ENCODE assay signal across 11 mouse cellular contexts in the genomic region with DNA sequence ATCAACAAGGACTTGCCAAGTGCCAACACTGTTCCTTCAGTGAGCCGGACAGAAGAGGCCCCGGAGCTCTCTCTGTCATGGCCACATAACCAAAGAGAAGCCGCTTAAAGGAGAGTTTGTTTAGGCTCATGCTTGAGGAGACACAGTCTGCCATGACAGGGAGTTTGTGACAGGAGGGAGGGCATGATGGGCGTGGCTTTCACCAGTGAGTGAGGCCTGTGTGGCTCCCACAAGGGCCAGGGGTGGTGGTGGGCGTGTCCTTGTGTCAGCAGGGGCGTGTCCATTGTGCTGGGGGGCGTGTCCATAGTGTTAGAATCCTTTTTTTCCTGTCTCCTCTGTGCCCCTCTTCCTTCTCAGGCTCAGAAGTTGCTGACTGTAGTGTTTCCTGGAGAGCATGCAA.
DNase-seq lines count a peak whose midpoint lies in the region; ATAC-seq lines count a peak whose summit lies in the region.
"Had no signal": no experiment of that assay in that cellular context is flagged by ENCODE, and none has a peak within 500 bp of the region (broad histone marks: within the 10 kb centered on the region; RNA-seq: fewer than 3 reads in every experiment).

No protein-coding gene starts in this region.

- H3K9me3 ChIP-seq in hindbrain, embryonic 12.5 days (replicated peaks) = no peaks in the 10 kb centered on the region

- no peak overlapping the region for H3K4me3 ChIP-seq in hindbrain, embryonic 12.5 days

- H3K36me3 ChIP-seq in hindbrain, embryonic 12.5 days = no peaks in the 10 kb centered on the region

- peaks cover 8% of the 10 kb centered on the region; the same call in 1 of the 2 replicates for H3K4me1 ChIP-seq in hindbrain, embryonic 12.5 days

- no peak overlapping the region for H3K9ac ChIP-seq in hindbrain, embryonic 12.5 days

- 57% methylated on average over 7 of the region's 7 CpGs for WGBS in hindbrain, embryonic 12.5 days

- no peak overlapping the region for H3K27ac ChIP-seq in hindbrain, embryonic 12.5 days

- H3K27me3 ChIP-seq in hindbrain, embryonic 12.5 days = no peaks in the 10 kb centered on the region

- H3K4me2 ChIP-seq in hindbrain, embryonic 12.5 days (replicated peaks) = no peak overlapping the region

- DNase-seq in kidney, postnatal 10 days = peak; percentile 46
- no peak for DNase-seq in kidney, postnatal 25 days
- peak; percentile 70 for DNase-seq in R1 (ENCODE audit: low read depth, low spot score)
- no peak for DNase-seq in layer of hippocampus, adult 11-12 months (ENCODE audit: low spot score)
- no peak for DNase-seq in adrenal gland, postnatal 4 days (ENCODE audit: low spot score in 2 of 2)
- no peak for DNase-seq in Muller cell, postnatal 12 days (ENCODE audit: inconsistent ontology term)
- DNase-seq: heart, adult 18-20 months; layer of hippocampus, postnatal 36 days; spleen, adult 18-20 months had no signal

- peak; percentile 47 for ATAC-seq in hindbrain, embryonic 12.5 days (ENCODE audit: low FRiP score)
- peak; percentile 95 for ATAC-seq in megakaryocyte-erythroid progenitor cell, adult 5-6 weeks (replicated peaks; ENCODE audit: low FRiP score, low TSS enrichment, poor library complexity, severe bottlenecking)

Comparison
In these comparisons a context has a peak if more than half of its experiments do, and no peak if none do; other contexts are left out.
1. DNase-seq: peak in kidney, postnatal 10 days (single experiment) and R1 (single experiment); none in kidney, postnatal 25 days (0 of 2), layer of hippocampus, adult 11-12 months (single experiment), adrenal gland, postnatal 4 days (0 of 2) and Muller cell, postnatal 12 days (single experiment).